Mouse (Mus musculus): Measurements from ENCODE around the gene Prl5a1.

Prl5a1 gene

DNA sequence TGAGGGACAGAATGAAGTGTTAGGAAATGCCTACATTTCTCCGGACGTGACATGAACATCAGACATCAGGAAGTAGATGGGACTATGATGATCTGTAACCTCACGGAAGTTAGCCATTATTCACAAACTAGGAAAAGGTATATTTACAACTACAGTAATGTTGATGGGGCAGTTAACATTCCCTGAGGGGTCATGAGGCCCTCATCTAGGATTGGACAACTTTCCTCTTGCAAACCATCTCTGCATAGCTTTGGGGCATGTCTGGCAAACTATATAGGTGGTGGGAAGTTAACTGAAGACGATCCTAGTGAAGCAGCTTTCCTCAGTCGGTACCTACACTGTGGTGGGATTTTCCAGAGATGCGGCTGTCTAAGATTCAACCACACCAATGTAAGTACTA is at the start of gene Prl5a1:
TSS of gene Prl5a1 (plus strand) at position 301 of the 400 bp plus-strand sequence.
- DNase-seq = no peak

DNA sequence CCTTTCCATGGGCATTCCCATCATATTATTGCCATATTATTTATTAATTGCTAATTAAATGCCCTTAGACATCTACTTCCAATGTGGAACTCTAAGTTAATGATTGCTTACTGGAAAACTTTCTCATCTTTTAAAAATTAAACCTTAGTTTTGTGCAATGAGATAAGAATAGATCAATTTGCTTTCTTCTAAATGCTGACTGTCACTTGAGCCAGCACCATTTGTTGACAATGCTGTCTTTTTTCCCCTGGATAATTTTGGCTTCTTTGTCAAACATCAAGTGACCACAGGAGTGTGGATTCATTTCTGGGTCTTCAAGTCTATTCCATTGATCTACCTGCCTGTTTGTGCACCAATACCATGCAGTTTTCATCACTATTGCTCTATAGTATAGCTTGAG is 46.1 kb upstream of the Prl5a1 start:
- no peak for DNase-seq

DNA sequence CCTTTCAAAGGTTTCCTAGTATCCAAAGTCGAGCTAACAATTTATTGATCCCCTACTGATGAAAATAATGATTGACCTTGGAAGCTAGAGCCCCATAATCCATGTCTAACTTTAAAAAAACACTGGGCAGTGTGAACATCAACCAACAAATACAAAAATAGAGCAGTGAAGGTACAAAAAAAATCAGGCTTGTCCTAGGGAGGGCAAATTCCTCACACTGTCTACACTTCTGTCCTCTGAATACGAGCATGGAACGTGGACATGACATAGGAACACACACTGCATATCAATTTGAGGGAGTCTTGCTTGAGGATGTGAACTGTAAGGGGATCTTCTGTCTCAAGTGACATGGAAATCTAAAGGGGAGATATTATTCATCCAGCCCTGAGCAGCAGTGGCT is 33.7 kb upstream of the Prl5a1 start:
- no peak for DNase-seq

DNA sequence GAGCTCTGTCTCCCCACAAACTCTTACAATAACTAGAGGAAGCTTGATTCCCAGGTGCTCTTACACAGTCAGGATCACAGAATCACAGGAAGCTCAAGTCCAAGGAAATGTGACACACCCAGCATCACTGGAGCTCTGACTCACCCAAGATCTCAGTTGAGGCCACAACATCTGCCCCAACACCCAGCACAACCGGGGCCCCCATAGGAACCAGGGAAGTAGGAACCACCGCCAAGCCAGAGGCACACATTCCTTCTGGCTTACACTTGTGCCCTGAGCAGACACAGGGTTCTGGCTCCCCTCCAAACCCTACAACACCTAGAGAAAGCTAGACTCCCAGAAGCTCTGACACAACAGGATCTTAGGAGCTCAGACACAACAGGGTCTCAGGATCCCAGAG is 9.5 kb upstream of the Prl5a1 start:
- DNase-seq = no peak

DNA sequence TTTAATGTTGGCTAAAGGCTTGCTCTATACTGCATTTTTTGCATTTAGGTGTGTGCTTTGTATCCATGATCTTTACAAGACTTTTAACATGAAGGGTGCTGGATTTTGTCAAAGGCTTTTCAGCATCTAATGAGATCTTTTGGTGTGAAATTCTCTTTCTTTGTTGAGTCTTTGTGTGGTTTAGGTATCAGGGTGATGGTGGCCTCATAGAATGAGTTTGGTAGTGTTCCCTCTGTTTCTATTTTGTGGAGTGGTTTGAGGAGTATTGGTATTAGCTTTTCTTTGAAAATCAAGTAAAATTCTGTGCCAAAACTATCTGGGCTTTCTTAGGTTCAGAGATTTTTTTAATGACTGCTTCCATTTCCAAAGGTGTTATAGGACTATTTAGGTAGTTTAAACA is 6.5 kb upstream of the Prl5a1 start:
- no peak for DNase-seq

Measured in thymus, postnatal 14 days (tissue).